Mouse (Mus musculus): ENCODE data around the gene Tcf12.

- TF ChIP-seq CTCF (IDR thresholded peaks at IDR 0.05; ENCODE audit: low read depth, low read length) (no peak), GATA1 (IDR thresholded peaks at IDR 0.05; ENCODE audit: borderline replicate concordance, low read length) (no peak), TAL1 (conservative IDR thresholded peaks at IDR 0.05; ENCODE audit: low read depth, low read length) (no peak), POLR2AphosphoS5 (IDR thresholded peaks at IDR 0.05; ENCODE audit: insufficient replicate concordance, low read depth, low read length) (no peak)
Measured at GRCm38 (mm10) chr9:72155250-72156138, 43.8 kb upstream of the Tcf12 start.
